Mouse (Mus musculus) lung, postnatal 4 days (tissue): ENCODE measurements around the gene Gm26657.

Experiments used
- DNase-seq, 2 experiments: peaks; one replicate each; pipeline ENCODE4 v3.0.0; 2021

Gm26657 gene

DNA sequence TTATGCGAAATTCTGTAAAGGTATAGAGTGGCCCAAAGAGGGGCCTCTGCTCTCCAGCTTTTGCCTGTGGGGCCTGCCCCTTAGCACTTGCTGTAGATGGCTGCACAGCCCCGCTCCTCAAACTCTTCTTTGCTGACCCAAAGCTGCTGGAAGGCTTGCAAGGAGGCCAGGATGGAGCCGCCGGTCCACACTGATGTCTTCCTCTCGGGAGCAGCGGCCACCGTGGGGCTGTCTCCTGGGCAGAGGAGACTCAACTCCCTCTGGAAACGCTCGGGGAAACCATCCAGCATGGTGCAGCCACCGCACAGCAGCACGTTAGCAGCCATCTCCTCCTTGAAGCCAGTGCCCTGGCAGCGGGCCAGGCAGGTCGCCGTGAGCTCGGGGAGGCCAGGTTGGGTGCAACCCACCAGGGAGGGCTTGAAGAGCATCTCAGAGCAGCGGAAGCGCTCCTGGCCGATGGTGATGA lies at the start of gene Gm26657:
Gm26657 (plus strand) TSS at position 51 of the 466 bp plus-strand sequence.
- no peak for DNase-seq

DNA sequence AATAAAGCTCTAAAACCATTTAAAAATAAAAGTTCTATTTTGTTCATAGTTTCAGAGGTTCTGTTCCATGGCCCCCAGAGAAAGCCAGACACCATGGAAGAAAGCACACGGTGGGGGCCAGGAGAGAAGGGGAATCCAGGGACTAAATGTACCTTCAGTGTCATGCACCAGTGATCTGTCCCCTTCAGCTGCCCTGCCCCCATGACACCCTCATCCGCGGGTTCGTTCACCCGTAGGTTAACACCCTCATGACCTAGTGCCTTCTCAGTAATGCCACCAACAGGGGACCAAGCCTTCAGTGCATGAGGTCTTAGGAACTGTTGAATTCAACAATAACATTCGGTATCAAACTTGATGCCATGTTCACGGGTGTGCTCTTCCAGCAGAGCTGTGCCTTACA lies 43.5 kb upstream of the Gm26657 start:
- DNase-seq: no peak

DNA sequence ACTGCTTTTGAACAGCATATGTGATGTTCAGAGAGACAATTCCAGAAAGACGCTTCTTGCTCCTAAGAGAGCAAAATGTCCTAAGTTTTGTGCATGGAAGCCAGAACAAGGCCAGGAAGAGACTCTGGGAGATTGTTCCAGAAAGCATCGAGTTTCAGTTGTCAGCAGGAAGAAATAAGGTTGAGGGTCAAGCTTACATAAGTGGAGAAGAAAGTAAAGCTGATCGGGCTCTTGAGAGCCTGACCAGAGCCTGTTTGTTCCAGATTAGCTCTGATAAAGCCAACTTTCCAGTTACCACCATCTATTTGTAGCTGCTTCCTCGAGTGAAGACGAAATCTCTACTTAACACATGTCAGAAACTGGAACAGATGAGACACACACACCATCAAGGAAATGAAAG lies 41.2 kb upstream of the Gm26657 start:
- no peak for DNase-seq

DNA sequence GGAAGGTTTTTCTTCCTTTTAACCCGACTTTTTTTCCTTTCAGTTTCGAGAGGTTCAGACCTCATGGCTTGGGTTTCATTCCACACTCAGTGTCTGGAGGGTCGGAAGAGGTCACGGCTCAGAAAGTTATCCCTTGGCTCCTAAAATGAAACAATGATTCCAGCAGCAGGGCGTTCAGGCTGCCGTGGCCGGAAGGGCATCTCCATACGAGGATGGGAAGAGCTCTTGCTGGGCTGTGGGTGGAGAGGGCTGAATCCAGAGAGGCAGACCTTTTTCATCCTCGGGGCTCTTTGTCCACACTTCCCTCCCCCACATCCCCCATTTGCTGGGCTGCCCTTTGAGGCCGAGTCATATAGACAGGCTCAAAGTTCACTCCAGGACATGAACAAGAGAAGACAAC lies 37.6 kb upstream of the Gm26657 start:
- DNase-seq: no peak

DNA sequence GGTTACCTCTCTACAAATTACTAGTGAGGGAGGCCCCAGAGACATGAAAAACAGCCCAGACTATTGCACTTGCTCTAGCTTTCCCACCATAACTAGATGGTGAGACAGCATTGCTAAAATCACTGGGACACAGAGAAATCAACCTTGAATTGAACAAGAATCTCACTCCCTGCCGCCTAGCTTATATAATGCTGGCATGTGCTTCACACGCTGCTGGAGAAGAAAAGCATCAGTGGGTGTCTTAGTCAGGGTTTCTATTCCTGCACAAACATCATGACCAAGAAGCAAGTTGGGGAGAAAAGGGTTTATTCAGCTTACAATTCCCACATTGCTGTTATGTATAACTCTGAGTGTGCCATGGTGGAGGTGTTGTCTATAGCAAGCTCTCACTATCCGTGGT lies 26.7 kb upstream of the Gm26657 start:
- DNase-seq: no peak

DNA sequence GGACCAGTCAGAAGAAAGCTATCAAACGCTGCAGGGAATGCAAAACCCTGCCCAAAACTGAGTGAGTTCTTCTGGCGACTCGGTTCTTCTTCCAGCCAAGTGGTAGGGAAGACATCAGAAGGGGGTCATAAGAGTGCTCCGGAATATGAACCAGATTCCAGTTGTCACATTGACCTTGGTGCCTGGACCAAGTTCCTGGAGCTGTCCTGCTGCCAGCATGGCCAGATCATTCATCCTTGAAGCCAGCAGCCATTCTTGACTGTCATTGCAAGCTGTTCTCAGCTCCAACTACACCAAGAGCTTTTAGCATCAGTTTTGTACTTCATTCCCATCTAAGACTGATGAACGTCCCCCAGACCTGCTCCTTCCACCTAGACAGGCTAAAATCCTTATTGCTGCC lies 23.1 kb upstream of the Gm26657 start:
- DNase-seq: no peak

DNA sequence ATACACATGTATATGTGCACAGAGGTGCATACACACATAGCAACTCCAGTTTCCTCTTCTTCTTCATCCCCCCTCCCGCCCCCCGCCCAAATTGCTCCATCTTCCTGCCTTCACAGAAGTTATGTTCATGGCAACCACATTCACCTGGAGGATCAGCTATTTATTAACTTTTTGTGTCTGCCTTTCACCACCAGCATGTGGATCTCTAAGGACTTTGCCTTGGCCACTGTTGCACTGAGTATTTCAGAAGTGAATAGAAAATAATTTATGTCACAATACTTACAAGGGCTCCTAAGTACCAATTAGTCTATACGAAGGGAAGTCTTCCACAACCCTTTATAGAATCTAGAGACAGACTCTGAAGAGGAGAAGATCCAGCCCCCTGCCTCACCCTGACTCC lies 21.9 kb upstream of the Gm26657 start:
- DNase-seq: no peak

DNA sequence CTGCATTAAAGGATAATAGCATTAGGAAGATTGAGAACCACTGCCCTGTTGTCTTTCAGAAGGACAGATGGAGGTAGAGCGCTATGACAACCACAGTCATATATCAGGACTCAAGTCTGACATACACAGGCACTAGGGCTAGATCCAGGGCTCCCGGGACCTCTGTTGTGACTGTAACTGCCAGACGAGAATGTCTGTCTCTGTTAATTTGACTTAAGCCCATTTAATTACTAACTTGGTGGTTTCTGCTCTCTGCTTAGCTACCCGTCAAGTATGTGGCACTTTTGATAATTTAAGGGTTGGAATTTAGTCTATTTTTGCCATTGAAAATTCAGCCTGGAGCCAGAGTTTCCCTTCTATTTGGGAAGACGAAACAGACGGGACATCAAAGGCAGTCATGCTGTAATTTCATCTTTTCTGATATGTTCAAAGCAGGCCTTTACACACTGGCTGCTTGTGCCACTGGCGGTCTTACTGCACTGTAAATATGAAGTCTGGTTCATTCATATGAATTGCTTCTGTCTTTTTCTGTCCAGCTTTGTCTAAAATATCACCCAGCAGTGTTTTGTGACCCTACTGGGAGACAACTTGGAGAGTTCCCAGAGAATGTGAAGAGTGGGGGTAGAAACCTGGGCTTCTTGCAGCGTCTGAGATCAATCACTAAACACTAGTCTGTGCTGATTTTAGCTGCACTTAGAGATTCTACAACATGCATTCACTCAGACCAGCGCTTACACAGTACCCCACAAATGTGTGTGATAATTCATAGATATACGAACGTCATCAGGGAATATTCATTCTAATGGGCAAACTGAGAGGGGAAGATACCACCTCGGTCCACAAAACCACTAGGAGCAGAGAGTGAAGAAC lies 21.1 kb upstream of the Gm26657 start:
- no peak for DNase-seq

DNA sequence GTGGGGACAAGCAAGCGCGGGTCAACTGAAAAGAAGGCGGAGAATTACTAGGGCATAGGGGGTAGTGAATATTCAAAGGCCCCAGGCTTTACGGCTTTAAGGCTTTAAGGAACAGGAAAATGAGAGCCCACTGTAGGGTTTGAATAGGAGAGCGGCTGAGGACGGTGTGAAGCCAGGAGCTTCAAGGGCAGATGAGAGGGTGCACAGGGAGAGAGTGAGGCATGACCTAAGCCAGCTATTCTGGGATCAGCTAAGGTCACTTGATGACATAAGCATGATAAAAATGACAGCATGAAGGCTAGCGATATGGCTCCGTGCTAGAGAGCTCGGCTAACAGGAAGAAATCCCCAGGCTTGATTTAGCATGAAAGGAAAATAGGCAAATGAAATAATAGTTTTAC lies 20.4 kb upstream of the Gm26657 start:
- DNase-seq: no peak

DNA sequence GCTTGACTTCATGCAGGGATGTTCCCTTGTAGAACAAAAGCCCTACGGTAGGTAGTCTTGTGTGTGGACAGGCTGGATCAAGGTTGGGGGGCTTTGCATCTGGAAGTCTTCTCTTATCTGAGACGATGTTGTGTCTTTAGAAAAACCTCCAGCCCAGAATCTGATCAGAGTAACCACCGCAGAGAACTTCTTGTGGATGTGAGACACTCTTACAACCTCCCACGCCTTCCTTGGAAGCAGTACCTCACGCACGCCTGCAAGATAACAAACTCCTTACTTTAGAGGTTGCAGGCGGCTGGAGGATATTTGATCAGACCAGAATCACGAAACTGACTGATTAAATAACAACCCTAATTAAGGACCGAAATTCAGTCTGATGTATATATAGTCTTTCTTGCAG lies 19.5 kb upstream of the Gm26657 start:
- no peak for DNase-seq

DNA sequence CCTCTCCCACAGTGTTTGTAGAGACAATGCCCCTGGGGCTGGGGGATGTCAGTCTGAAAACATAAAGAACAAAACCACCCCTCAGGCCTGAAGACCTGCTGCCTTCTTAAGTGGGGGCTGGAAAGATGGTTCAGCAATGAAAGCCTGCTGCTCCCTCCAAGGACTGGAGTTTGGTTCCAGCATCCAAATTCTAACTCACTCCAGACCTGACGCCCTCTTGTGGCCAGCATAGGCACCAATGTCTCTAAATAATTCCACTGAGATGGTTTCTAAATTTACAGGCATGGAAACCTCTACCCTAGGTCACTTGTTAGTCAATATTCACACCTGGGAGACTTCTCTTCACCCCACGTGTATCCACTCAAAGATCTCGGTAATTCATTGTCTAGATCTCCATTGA lies 18.4 kb upstream of the Gm26657 start:
- DNase-seq: peak in 1 of 2 experiments; percentile 51

DNA sequence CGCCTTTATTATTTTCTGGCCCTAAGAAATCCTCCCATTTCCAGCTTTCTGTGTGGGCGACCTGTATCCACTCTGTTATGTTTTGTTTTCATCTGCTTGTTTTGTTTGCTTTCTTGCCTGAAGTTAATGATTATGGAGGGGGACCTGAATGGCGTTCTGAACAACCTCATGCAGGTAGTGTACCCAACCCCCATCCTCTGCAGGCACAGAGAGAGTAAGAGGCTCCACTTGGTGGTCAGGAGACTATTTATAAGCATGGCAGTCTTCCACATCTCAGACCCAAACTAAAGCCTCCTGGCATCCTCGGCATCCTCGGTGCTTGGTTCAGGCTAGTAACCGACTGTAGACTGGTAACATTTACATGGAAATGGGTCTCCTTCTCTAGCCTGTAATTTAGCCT lies 17.5 kb upstream of the Gm26657 start:
- DNase-seq: no peak

DNA sequence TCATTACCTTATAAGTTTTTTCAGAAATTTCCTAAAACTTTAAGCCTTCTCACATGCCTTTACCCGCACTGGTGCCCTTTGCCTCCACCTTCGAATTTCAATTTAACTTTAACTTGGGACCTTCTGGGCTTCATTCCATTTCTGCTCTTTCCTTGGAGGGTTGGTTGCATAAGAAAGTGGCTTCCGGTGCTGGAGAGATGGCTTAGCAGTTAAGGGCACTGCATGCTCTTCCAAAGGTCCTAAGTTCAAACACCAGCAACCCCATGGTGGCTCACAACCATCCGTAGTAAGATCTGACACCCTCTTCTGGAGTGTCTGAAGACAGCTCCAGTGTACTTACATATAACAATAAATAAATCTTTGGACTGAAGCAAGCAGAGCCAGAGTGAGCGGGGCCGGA lies 16.6 kb upstream of the Gm26657 start:
- DNase-seq: no peak

DNA sequence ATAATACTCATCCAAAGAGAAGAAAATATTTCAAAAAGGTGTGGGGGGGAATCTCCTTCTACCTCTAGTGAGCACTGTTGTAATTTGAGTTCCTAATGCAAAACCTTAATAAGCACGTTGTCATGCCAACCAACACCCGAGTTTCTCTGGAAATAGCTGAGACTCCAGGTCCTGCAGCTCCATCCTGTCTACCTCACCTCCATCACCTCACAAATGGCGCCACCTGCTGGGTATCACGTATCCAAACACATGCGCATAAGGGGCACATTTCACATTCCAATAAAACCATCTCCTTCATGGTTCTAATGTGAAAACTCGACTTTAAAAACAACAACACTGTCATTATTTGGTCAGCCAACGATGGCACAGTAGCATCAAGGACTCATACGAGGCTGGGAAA lies 14.0 kb upstream of the Gm26657 start:
- DNase-seq: peak in 1 of 2 experiments; percentile 13

DNA sequence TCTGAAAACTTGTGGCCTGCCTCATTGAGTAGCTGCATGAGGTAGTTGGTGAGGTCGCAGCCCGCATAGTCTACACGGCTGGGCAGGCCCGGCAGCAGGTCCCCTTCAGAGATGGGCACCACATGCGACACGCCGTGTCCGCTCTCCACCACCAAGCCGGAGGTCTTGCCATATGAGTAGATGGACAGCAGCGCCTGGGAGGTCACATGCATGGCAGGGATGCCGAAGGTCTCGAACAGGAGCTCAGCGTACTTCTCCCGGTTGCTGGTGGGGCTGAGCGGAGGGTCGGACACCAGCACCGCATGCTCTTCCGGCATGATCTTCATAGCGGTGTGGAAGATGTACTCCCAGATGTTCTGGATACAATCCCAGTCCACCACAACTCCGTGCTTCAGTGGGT lies 741 bp downstream of the Gm26657 start:
- DNase-seq: no peak

DNA sequence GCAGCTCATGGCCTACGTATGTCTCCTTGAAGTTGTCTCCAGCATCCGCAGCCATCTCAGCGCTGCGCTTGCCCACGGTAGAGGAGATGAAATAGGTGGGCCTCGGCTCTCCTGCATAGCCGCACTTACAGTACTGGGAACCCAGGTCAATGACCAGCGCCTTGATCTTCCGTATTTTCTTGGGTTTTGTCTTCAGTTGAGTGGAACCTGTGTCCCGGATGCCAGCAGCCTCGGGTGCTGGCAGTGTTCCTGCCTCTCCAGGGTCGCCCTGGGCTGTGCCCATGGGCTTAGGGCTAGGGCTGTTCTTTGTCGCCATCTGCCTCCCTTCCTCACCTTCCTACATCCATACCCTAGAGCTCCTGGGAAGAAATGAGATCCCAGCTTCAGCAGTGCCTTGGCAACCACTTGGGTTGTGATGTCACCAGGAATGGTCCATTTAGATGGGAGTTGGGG lies 1.2 kb downstream of the Gm26657 start, which contains the start of gene Actl7b:
Actl7b (minus strand) TSS at position 403 of the 453 bp plus-strand sequence.
- no peak for DNase-seq

DNA sequence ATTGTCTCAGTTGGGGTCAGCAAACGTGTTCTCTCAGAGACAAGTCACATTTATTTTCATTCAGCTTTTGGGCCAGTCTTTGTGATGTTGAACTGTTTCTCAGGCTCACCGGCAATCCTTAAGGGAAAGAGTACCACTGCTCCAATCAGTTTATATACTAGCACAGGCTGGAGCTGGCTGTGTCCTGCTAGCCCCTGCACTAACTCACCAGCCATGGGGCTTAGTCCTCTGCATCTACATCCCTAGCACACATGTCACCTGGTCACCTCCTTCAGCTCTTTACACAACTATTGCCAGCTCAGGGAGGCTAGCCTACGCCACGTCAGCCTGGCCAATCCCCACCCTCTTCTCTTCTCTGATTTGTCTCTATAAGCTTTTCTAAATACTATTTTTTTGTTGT lies 2.8 kb downstream of the Gm26657 start:
- DNase-seq: no peak

DNA sequence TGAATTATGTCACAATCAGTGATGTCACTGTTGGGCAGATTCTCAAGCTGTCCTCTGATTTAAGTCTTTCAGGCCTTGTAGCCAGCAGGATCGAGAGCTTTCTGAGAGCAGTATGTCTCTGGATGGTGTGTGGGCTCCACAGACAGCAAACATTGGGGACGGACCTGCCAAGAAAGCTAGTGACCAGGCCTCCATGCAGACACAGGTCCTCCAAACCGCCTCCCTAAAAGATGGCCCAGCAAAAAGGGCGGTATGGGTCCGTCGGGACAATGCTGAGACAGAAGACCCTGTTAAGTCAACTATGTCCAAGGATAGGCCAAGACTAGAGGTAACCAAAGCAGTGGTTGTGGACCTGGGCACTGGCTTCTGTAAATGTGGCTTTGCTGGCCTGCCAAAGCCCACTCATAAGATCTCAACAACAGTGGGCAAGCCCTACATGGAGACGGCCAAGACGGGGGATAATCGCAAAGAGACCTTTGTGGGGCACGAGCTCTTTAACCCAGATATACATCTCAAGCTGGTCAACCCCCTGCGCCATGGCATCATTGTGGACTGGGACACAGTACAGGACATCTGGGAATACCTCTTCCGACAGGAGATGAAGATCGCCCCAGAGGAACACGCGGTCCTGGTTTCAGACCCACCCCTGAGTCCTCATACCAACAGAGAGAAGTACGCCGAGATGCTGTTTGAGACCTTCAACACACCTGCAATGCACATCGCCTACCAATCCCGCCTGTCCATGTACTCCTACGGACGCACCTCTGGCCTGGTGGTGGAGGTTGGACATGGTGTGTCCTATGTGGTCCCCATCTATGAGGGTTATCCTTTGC lies 3.7 kb downstream of the Gm26657 start, which contains the start of gene Actl7a:
Actl7a (plus strand) TSS at position 51 of the 833 bp plus-strand sequence.
- DNase-seq: no peak

DNA sequence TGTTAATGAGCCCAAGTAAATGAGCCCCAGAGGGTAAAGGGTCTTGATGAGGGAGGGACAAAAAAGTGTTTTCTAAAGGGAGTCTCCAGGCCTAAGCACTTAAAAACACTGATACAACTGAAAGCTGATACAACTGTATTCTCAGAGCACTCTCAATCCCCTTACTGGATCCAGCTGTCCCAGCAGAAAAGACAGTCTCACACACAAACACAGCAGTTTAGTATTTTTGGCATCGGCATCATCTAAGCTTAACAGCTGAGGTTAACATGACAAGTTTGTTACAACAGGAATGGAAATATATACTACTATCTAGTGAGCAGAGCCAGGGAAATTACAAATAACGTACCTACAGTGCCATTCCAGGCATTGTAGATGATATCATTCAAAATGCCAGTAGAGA lies 6.5 kb downstream of the Gm26657 start:
- DNase-seq: no peak

DNA sequence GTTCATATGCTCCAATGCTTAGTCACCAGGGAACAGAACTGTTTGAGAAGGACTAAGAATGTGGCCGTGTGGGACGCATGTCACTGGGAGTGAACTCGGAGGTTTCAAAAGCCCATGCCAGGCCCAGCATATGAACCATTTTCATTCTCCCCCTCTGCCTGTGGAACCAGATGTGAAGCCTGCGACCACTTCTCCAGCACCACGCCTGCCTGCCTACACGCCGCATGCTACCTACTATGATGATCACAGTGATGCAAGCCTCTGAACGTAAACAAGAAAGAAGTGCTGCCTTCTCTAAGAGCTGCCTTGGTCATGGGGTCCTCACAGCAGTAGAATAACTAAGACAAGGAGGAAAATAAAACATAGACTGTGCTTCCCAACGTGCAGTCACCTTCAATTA lies 7.6 kb downstream of the Gm26657 start:
- no peak for DNase-seq

DNA sequence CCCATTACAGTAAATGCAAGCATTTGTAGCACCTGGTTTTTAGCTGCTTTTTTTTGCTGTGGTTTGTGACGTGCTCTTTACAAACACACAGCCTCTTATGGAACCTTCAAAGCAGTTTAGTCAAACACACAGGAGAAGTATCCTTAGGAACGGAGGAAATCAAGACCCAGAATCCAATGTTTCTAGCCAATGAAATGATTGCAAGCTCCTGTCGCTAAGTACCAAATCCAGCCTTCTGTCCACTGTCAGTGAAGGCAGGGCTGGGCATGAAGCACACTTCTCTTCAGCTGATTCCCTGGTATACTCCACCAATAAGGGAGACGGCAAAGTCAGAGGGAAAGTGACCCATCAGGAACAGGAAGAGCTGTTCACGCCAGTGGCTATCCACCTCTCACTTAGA lies 16.2 kb downstream of the Gm26657 start:
- DNase-seq: peak; percentile 16 to 45

DNA sequence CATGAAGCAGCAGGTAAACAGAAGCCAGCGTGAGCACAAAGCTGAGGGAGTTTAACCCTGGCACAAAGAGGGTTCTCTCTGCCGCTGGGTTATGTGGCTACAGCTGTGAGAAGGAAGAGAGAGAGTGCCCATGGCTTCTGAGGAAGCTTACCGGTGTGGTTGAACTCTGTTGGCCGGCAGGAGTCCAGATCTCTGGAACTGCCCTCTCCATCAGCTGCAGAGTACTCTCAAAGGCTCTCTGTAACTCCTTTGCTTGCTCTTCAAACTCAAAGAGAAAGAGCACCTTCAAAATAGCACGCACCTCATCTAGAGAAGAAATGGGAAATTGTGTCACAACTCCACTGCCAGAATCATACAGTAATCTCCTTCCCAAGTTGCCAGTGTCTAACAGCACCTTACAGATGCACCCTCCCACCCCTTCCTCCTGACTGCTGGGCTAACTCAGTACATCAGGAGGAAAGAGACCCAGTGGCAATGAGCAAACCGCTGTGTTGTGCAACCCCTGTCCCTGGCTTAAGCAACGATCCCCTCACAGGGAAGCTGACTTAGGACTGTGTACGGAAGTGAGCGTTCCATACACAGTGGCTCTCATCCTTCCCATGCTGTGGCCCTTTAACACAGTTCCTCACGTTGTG lies 17.2 kb downstream of the Gm26657 start:
- DNase-seq: peak; percentile 73 to 74

DNA sequence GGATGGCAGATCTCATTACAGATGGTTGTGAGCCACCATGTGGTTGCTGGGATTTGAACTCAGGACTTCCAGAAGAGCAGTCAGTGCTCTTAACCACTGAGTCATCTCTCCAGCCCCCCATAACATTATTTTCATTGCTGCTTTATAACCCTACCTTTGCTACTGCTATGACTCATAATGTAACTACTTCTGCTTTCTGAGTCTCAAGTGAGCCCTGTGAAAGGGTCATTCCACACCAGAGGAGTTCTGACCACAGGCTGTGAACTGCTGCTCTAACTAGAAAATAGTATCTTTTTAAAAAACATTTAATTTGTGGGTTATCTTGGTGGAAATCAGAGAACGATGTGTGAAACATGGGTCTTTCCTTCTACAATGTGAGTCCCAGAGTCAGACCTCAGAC lies 17.8 kb downstream of the Gm26657 start:
- DNase-seq: no peak
